ENCODE assay signal across 9 mouse cellular contexts in genomic region chr11:104315703-104316102, GRCm38 (mm10).
DNase-seq lines count a peak whose midpoint lies in the region; ATAC-seq and TF ChIP-seq lines count a peak whose summit lies in the region.
"Had no signal": no experiment of that assay in that cellular context is flagged by ENCODE, and none has a peak within 500 bp of the region (broad histone marks: within the 10 kb centered on the region; RNA-seq: fewer than 3 reads in every experiment).

No protein-coding gene starts in this region.

- H3K27me3 ChIP-seq in ES-Bruce4 (ENCODE audit: control insufficient read depth, insufficient read depth, low read length, poor library complexity, severe bottlenecking), result no peaks in the 10 kb centered on the region
- H3K27me3 ChIP-seq in forebrain, embryonic 14.5 days (replicated peaks; ENCODE audit: control insufficient read depth, insufficient read depth, low read length), result no peaks in the 10 kb centered on the region
- H3K27me3 ChIP-seq in lung, embryonic 14.5 days (ENCODE audit: insufficient read depth, low read length), result no peaks in the 10 kb centered on the region

- ATAC-seq in forebrain, embryonic 14.5 days, result peak; percentile 38; the same call in 1 of the 2 replicates
- no peak for ATAC-seq in lung, embryonic 14.5 days (ENCODE audit: insufficient read depth)
- ATAC-seq in megakaryocyte-erythroid progenitor cell, adult 5-6 weeks (replicated peaks; ENCODE audit: low FRiP score, low TSS enrichment, poor library complexity, severe bottlenecking), result no peak

- no peak for TF ChIP-seq EP300 in ES-Bruce4 (IDR thresholded peaks at IDR 0.05; ENCODE audit: insufficient read depth, low read depth, low read length)

- no peak overlapping the region for H3K4me3 ChIP-seq in ES-Bruce4 (ENCODE audit: low read depth, low read length)
- no peak overlapping the region for H3K4me3 ChIP-seq in forebrain, embryonic 14.5 days (ENCODE audit: low read depth, low read length)
- H3K4me3 ChIP-seq in lung, embryonic 14.5 days (ENCODE audit: low read depth, low read length), result no peak overlapping the region
- H3K4me3 ChIP-seq: limb, embryonic 12.5 days had no signal

- no peak overlapping the region for H3K27ac ChIP-seq in ES-Bruce4 (ENCODE audit: insufficient read depth, low read length)
- H3K27ac ChIP-seq in forebrain, embryonic 14.5 days (ENCODE audit: low read depth, low read length), result no peak overlapping the region
- no peak overlapping the region for H3K27ac ChIP-seq in lung, embryonic 14.5 days (ENCODE audit: low read depth)
- H3K27ac ChIP-seq: limb, embryonic 12.5 days had no signal

- peak; percentile 84 to 86 for DNase-seq in B cell, adult 2 months
- DNase-seq in c-Kit-negative CD71-positive TER-119-positive erythroid progenitor cells, embryonic 14.5 days (ENCODE audit: low read depth, low spot score), result peak; percentile 76
- peak; percentile 90 for DNase-seq in forebrain, embryonic 14.5 days (ENCODE audit: low spot score)
- DNase-seq in kidney, adult 9 months, result peak; percentile 74
- DNase-seq in lung, embryonic 14.5 days, result peak; percentile 94
- peak; percentile 75 for DNase-seq in right cerebral cortex, postnatal 14 days

- H3K9me3 ChIP-seq in ES-Bruce4 (replicated peaks; ENCODE audit: control insufficient read depth, insufficient read depth, low read length, poor library complexity, severe bottlenecking), result no peaks in the 10 kb centered on the region
- H3K9me3 ChIP-seq in forebrain, embryonic 14.5 days (replicated peaks; ENCODE audit: control insufficient read depth, low read length), result no peaks in the 10 kb centered on the region
- no peaks in the 10 kb centered on the region for H3K9me3 ChIP-seq in lung, embryonic 14.5 days (ENCODE audit: low read depth, low read length)
- H3K9me3 ChIP-seq: limb, embryonic 12.5 days had no signal

- H3K4me2 ChIP-seq in forebrain, embryonic 14.5 days (ENCODE audit: low read length), result no peak overlapping the region
- H3K4me2 ChIP-seq in lung, embryonic 14.5 days, result no peak overlapping the region
- H3K4me2 ChIP-seq: limb, embryonic 12.5 days had no signal

- WGBS in forebrain, embryonic 14.5 days, result 11% methylated on average over 6 of the region's 6 CpGs
- 3% methylated on average over 6 of the region's 6 CpGs for WGBS in lung, embryonic 14.5 days

- H3K36me3 ChIP-seq in ES-Bruce4 (ENCODE audit: control insufficient read depth, insufficient read depth, low read length, poor library complexity, severe bottlenecking), result no peaks in the 10 kb centered on the region; the same call in 1 of the 2 replicates
- peaks cover 24% of the 10 kb centered on the region; the same call in 1 of the 2 replicates for H3K36me3 ChIP-seq in forebrain, embryonic 14.5 days (ENCODE audit: control insufficient read depth, insufficient read depth, low read length)
- no peaks in the 10 kb centered on the region for H3K36me3 ChIP-seq in lung, embryonic 14.5 days (ENCODE audit: insufficient read depth)
- H3K36me3 ChIP-seq: limb, embryonic 12.5 days had no signal

- no peak overlapping the region for H3K9ac ChIP-seq in ES-Bruce4 (ENCODE audit: low read depth, poor library complexity, severe bottlenecking)
- no peak overlapping the region for H3K9ac ChIP-seq in forebrain, embryonic 14.5 days (ENCODE audit: low read length)
- H3K9ac ChIP-seq in lung, embryonic 14.5 days, result no peak overlapping the region
- H3K9ac ChIP-seq: limb, embryonic 12.5 days had no signal

- H3K4me1 ChIP-seq in ES-Bruce4 (ENCODE audit: control insufficient read depth, insufficient read depth, low read length), result peaks cover 12% of the 10 kb centered on the region
- H3K4me1 ChIP-seq in forebrain, embryonic 14.5 days (ENCODE audit: control insufficient read depth, insufficient read depth, low read length), result peaks cover 8% of the 10 kb centered on the region
- no peaks in the 10 kb centered on the region for H3K4me1 ChIP-seq in lung, embryonic 14.5 days (ENCODE audit: insufficient read depth)

- no peak for TF ChIP-seq POLR2A in ES-Bruce4 (IDR thresholded peaks at IDR 0.05; ENCODE audit: insufficient read depth, low read length)

- peak; percentile 93 for TF ChIP-seq CTCF in ES-Bruce4 (IDR thresholded peaks at IDR 0.05; ENCODE audit: low read depth, low read length)
- TF ChIP-seq CTCF in lung, embryonic 14.5 days (IDR thresholded peaks at IDR 0.05; ENCODE audit: low read depth), result peak; percentile 97
